Mouse (Mus musculus): ENCODE results near the gene Arhgap31.
A peak's percentile ranks its signal among the peaks of the same experiment; 100 is the strongest.
"Not testable (repeated sequence)": the region's sequence is repeated elsewhere in the genome, so short reads cannot be mapped to it uniquely, and the experiment has no call there.

The Arhgap31 gene

GRCm38 (mm10) chr16:38688531-38689264 is 24.4 kb downstream of the Arhgap31 start:
- no peak for DNase-seq (ENCODE audit: low read depth)

- no peak for DNase-seq (ENCODE audit: low read depth)
These were observed 25.4 kb downstream of the Arhgap31 start for GRCm38 (mm10) chr16:38687673-38688072.

GRCm38 (mm10) chr16:38683094-38683493 is 30.0 kb downstream of the Arhgap31 start:
- no peak for DNase-seq (ENCODE audit: low read depth)

- no peak for DNase-seq (ENCODE audit: low read depth)
These were observed 31.8 kb downstream of the Arhgap31 start for GRCm38 (mm10) chr16:38681313-38681712.

GRCm38 (mm10) chr16:38679431-38680021 is 33.5 kb downstream of the Arhgap31 start:
- no peak for DNase-seq (ENCODE audit: low read depth)

- no peak for DNase-seq (ENCODE audit: low read depth)
These were observed 34.2 kb downstream of the Arhgap31 start for GRCm38 (mm10) chr16:38678853-38679252.

GRCm38 (mm10) chr16:38677941-38678340 is 35.1 kb downstream of the Arhgap31 start:
- DNase-seq (ENCODE audit: low read depth) = not testable (repeated sequence)

GRCm38 (mm10) chr16:38677171-38677570 is 35.9 kb downstream of the Arhgap31 start:
- DNase-seq (ENCODE audit: low read depth) = no peak

- no peak for DNase-seq (ENCODE audit: low read depth)
These were observed 36.4 kb downstream of the Arhgap31 start for GRCm38 (mm10) chr16:38676647-38677046.

- DNase-seq (ENCODE audit: low read depth) = no peak
These were observed 37.3 kb downstream of the Arhgap31 start for GRCm38 (mm10) chr16:38675600-38676335.

GRCm38 (mm10) chr16:38674891-38675290 is 38.2 kb downstream of the Arhgap31 start:
- DNase-seq (ENCODE audit: low read depth) = no peak

GRCm38 (mm10) chr16:38673511-38673910 is 39.6 kb downstream of the Arhgap31 start:
- DNase-seq (ENCODE audit: low read depth) = no peak

GRCm38 (mm10) chr16:38672947-38673346 is 40.1 kb downstream of the Arhgap31 start:
- DNase-seq (ENCODE audit: low read depth) = no peak

- no peak for DNase-seq (ENCODE audit: low read depth)
These were observed 40.7 kb downstream of the Arhgap31 start for GRCm38 (mm10) chr16:38672370-38672769.

- DNase-seq (ENCODE audit: low read depth) = no peak
These were observed 42.3 kb downstream of the Arhgap31 start for GRCm38 (mm10) chr16:38670621-38671390.

GRCm38 (mm10) chr16:38668871-38669675 is 44.0 kb downstream of the Arhgap31 start:
- peak; percentile 51 for DNase-seq (ENCODE audit: low read depth)

- no peak for DNase-seq (ENCODE audit: low read depth)
These were observed 46.6 kb downstream of the Arhgap31 start for GRCm38 (mm10) chr16:38666523-38666922.

GRCm38 (mm10) chr16:38666016-38666415 is 47.1 kb downstream of the Arhgap31 start:
- no peak for DNase-seq (ENCODE audit: low read depth)

GRCm38 (mm10) chr16:38662575-38662974 is 50.5 kb downstream of the Arhgap31 start:
- DNase-seq (ENCODE audit: low read depth) = no peak

GRCm38 (mm10) chr16:38654308-38654707 is 58.8 kb downstream of the Arhgap31 start:
- DNase-seq (ENCODE audit: low read depth) = no peak

GRCm38 (mm10) chr16:38653390-38653871 is 59.6 kb downstream of the Arhgap31 start:
- no peak for DNase-seq (ENCODE audit: low read depth)

Measured in fibroblast of lung, adult 2 months (primary cell).